Mouse (Mus musculus): ENCODE data around the gene Pi16. TPM values are rescaled to one million over a fixed set of nuclear protein-coding genes. Genes with fewer than 3 reads are reported as not detected.
"Not testable (repeated sequence)": the region's sequence is repeated elsewhere in the genome, so short reads cannot be mapped to it uniquely, and the experiment has no call there.

The Pi16 gene
- polyA plus RNA-seq (2015; fragmentation: Nextera tagmentation; extraction: Ambion mirVana) = 3.3 and 4.4 TPM in 2 replicates

DNA sequence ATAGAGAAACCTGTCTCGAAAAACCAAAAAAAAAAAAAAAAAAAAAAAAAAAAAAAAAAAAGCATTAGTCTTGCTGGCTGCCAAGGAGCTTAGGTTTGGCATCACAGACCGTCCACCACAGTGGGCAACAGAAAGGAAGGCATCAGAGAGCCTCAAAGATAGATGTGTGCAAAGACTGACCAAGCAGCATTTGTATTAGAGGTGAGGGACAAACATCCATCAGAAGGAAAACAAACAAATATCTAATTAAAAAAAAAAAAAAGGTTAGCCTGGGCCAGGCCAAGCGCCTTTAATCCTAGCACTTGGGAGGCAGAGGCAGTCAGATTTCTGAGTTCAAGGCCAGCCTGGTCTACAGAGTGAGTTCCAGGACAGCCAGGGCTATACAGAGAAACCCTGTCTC lies at the start of gene Pi16:
TSS of gene Pi16 (plus strand) at position 301 of the 400 bp plus-strand sequence.
- not testable (repeated sequence) for H3K4me3 ChIP-seq (ENCODE audit: low read depth, low read length); H3K9ac ChIP-seq (ENCODE audit: low read depth, low read length); H3K27me3 ChIP-seq (ENCODE audit: control insufficient read depth, insufficient read depth, low read depth, low read length); ATAC-seq; H3K4me1 ChIP-seq (ENCODE audit: control insufficient read depth, insufficient read depth, low read length); H3K36me3 ChIP-seq (ENCODE audit: control insufficient read depth, insufficient read depth, low read length); H3K9me3 ChIP-seq (replicated peaks; ENCODE audit: control insufficient read depth, low read length, poor library complexity, severe bottlenecking); H3K4me2 ChIP-seq (ENCODE audit: low read length); H3K27ac ChIP-seq (ENCODE audit: low read length)
- WGBS = 93% methylated on average over 3 of the region's 3 CpGs

DNA sequence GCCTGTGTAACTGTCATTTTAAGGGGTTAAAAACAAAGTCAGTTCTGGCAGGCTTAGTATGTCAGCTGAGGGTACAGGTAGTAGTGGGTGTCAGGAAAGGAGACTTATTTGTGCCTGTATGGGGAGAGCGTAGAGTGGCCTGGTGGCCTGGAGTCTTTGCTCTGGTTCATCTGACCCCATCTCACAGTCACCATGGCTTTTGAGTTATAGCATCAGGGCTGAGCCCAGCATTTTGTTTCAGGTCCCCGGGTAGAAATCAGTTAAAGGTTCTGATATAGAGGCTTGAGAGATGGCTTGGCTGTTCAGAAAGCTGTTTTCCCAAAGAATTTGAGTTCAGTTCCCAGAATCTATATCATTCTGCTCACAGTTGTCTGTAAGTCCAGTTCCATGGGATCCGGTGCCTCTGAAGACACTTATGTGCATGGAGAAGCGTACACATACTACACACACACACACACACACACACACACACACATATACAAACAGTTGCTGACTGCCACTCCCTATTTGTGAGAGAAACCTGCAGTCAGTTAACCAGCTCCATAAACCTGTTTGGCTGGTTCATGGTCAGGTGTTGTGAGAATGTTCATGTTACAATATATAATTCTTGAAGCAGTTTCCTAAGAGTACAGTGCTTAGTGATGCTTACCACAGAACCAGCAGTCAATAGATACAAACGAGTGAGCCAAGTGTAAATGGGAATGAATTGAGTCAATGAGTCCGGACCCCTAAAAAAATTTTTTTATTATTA lies 49.4 kb upstream of the Pi16 start:
- Histone ChIP-seq H3K36me3 (ENCODE audit: control insufficient read depth, insufficient read depth, low read length) (no peaks in the 10 kb centered on the region), H3K27ac (ENCODE audit: low read length) (peak overlapping the region; percentile 90)
- 58% methylated on average over 6 of the region's 6 CpGs for WGBS

DNA sequence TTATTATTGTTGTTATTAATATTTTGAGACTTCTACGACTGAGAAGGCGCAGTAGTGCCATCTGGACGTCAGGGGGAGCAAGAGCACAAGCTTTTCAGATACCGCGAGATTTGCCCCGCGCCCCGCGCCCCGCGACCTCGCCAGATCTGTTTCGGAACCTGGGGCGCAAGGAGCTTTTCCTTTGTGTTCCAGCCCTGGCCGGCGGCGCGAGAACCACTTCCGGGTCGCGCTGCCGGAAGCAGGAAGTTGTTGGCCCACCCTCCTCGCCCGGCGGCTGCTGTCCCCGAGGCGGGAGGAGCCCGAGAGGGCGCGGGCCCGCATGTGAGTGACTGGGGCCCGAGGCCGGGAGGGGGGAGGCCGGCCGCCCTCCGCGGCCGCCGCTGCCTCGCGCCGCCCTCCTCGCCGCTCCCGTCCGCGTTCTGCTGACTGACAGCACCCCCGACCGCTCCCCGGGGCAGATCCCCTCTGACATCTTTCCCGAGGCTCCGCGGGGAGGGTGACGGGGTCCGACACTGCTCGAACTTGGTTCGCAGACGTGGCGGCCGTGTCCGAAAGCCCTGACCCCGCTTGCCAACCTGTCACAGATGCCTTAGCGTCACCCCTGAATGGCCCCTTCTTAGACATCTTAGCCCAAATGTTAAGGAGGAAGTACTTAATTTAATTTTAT lies 48.7 kb upstream of the Pi16 start, which contains the start of gene BC004004:
TSS of gene BC004004 (plus strand) at position 107 of the 667 bp plus-strand sequence.
- H3K9ac ChIP-seq (ENCODE audit: low read depth, low read length) = peak within 1 kb of the TSS; percentile 97
- peak within 1 kb of the TSS; percentile 74 for H3K4me2 ChIP-seq (ENCODE audit: low read length)
- H3K4me1 ChIP-seq (ENCODE audit: control insufficient read depth, insufficient read depth, low read length) = peaks cover 21% of the 10 kb centered on the region
- no peaks in the 10 kb centered on the region for H3K27me3 ChIP-seq (ENCODE audit: control insufficient read depth, insufficient read depth, low read depth, low read length)
- no peaks in the 10 kb centered on the region for H3K36me3 ChIP-seq (ENCODE audit: control insufficient read depth, insufficient read depth, low read length)
- peak; percentile 93 for ATAC-seq
- H3K9me3 ChIP-seq (replicated peaks; ENCODE audit: control insufficient read depth, low read length, poor library complexity, severe bottlenecking) = no peaks in the 10 kb centered on the region
- H3K4me3 ChIP-seq (ENCODE audit: low read depth, low read length) = peak within 1 kb of the TSS; percentile 86
- 0% methylated on average over 44 of the region's 63 CpGs for WGBS
- peak within 1 kb of the TSS; percentile 90 for H3K27ac ChIP-seq (ENCODE audit: low read length)

More for the DNA sequence above, 49.4 kb upstream of the Pi16 start:
- H3K4me2 ChIP-seq (ENCODE audit: low read length) = peak overlapping the region; percentile 52
- peaks cover 23% of the 10 kb centered on the region for H3K4me1 ChIP-seq (ENCODE audit: control insufficient read depth, insufficient read depth, low read length)
- peak overlapping the region; percentile 86 for H3K4me3 ChIP-seq (ENCODE audit: low read depth, low read length)
- H3K27me3 ChIP-seq (ENCODE audit: control insufficient read depth, insufficient read depth, low read depth, low read length) = no peaks in the 10 kb centered on the region
- H3K9ac ChIP-seq (ENCODE audit: low read depth, low read length) = peak overlapping the region; percentile 97
- ATAC-seq = peak; percentile 53
- H3K9me3 ChIP-seq (replicated peaks; ENCODE audit: control insufficient read depth, low read length, poor library complexity, severe bottlenecking) = no peaks in the 10 kb centered on the region

DNA sequence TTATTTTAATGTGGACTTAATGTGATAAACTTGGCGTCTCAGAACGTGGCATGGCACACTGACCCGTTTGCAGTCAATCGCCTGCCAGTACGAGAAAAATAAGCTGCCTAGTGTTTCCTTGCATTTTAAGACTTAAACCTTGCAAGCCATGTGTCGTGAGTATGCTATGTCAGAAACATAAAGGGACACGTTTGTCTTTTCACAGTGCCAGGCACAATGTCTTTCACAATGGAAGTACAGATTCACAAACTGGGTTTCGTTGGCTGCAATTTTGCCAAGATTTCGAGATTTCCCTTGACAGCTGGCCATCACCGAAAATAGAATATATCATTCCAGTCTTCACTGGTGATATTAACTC lies 48.2 kb upstream of the Pi16 start:
- 18% methylated on average over 10 of the region's 10 CpGs for WGBS
- peak overlapping the region; percentile 90 for H3K27ac ChIP-seq (ENCODE audit: low read length)
- H3K9me3 ChIP-seq (replicated peaks; ENCODE audit: control insufficient read depth, low read length, poor library complexity, severe bottlenecking) = no peaks in the 10 kb centered on the region
- H3K4me2 ChIP-seq (ENCODE audit: low read length) = peak overlapping the region; percentile 74
- no peaks in the 10 kb centered on the region for H3K27me3 ChIP-seq (ENCODE audit: control insufficient read depth, insufficient read depth, low read depth, low read length)
- no peak for ATAC-seq
- peak overlapping the region; percentile 86 for H3K4me3 ChIP-seq (ENCODE audit: low read depth, low read length)
- peaks cover 19% of the 10 kb centered on the region for H3K4me1 ChIP-seq (ENCODE audit: control insufficient read depth, insufficient read depth, low read length)
- H3K9ac ChIP-seq (ENCODE audit: low read depth, low read length) = peak overlapping the region; percentile 97
- H3K36me3 ChIP-seq (ENCODE audit: control insufficient read depth, insufficient read depth, low read length) = no peaks in the 10 kb centered on the region

DNA sequence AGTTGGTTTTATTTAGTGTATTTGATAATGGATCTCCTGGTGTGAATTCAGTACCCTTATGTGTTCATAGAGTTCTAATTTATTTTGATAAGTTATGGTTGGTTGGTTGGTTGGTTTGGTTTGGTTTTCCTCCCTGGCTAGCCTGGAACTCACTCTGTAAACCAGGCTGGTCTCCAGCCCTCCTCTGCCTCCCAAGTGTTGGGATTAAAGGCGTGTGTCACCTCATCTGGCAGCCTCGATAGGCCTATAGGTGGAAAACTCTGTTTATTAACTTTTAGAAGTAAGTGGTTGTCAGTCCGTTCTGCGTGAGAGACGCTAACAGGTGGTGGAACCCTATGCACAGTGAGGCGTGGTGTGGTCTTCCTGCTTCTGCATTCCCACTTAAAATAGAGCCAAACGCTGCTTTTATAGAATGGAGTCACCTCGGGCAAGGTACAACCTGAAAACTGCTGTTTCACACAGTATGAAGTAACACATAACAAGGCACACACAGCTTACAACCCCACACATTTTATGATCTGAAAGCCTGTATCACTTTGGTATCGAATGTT lies 47.3 kb upstream of the Pi16 start:
- H3K9me3 ChIP-seq (replicated peaks; ENCODE audit: control insufficient read depth, low read length, poor library complexity, severe bottlenecking) = no peaks in the 10 kb centered on the region
- no peak for ATAC-seq
- no peak overlapping the region for H3K4me2 ChIP-seq (ENCODE audit: low read length)
- no peak overlapping the region for H3K4me3 ChIP-seq (ENCODE audit: low read depth, low read length)
- H3K36me3 ChIP-seq (ENCODE audit: control insufficient read depth, insufficient read depth, low read length) = no peaks in the 10 kb centered on the region
- H3K27ac ChIP-seq (ENCODE audit: low read length) = no peak overlapping the region
- no peaks in the 10 kb centered on the region for H3K27me3 ChIP-seq (ENCODE audit: control insufficient read depth, insufficient read depth, low read depth, low read length)
- peaks cover 15% of the 10 kb centered on the region for H3K4me1 ChIP-seq (ENCODE audit: control insufficient read depth, insufficient read depth, low read length)
- no peak overlapping the region for H3K9ac ChIP-seq (ENCODE audit: low read depth, low read length)
- 92% methylated on average over 9 of the region's 9 CpGs for WGBS

DNA sequence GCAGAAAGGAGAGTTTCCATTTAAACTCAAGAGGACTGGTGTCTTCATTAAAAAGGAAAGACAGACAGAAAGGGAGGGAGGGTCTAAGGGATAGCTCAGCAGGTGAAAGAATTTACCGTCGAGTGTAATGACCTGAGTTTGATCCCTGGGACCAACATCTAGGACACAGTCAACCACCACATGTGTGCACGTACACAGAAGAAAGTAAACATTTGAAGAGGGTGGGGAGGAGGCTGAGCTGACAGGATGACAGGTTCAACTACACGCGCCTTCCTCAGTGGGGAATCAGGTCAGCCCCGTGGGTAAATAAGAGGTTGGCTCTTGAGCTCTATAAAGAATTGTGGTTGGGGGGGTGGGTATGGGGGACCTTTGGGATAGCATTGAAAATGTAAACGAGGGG lies 44.3 kb upstream of the Pi16 start:
- 83% methylated on average over 7 of the region's 7 CpGs for WGBS
- Histone ChIP-seq H3K4me1 (ENCODE audit: control insufficient read depth, insufficient read depth, low read length) (peaks cover 12% of the 10 kb centered on the region), H3K27ac (ENCODE audit: low read length) (no peak overlapping the region), H3K9ac (ENCODE audit: low read depth, low read length) (no peak overlapping the region), H3K4me2 (ENCODE audit: low read length) (no peak overlapping the region), H3K4me3 (ENCODE audit: low read depth, low read length) (no peak overlapping the region), H3K36me3 (ENCODE audit: control insufficient read depth, insufficient read depth, low read length) (0 out of 2 replicates have a peak, but pooled peaks cover 2% of the 10 kb centered on the region), H3K27me3 (ENCODE audit: control insufficient read depth, insufficient read depth, low read depth, low read length) (no peaks in the 10 kb centered on the region), H3K9me3 (replicated peaks; ENCODE audit: control insufficient read depth, low read length, poor library complexity, severe bottlenecking) (no peaks in the 10 kb centered on the region)
- no peak for ATAC-seq

DNA sequence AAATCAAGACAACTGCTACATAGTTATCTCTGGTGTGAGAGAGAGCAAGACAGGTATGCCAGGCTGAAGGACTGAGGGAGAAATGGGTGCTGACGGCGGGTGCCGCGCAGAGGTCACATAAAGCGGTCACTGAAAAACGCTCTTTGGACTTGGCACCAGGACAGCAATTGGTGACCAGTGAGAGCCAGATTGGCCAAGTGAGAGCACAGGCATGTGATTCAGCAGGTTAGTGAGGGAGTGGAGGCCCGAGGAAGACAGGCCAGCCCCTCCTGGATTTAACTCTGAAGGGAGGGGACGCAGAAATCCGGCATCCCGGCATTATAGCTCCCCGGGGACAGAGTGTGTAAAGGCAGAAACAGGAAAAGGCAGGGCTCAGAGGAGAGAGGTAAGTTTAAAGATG lies 43.6 kb upstream of the Pi16 start:
- ATAC-seq = no peak
- Histone ChIP-seq H3K9ac (ENCODE audit: low read depth, low read length) (no peak overlapping the region), H3K27ac (ENCODE audit: low read length) (no peak overlapping the region), H3K27me3 (ENCODE audit: control insufficient read depth, insufficient read depth, low read depth, low read length) (no peaks in the 10 kb centered on the region), H3K4me2 (ENCODE audit: low read length) (no peak overlapping the region), H3K4me3 (ENCODE audit: low read depth, low read length) (no peak overlapping the region), H3K9me3 (replicated peaks; ENCODE audit: control insufficient read depth, low read length, poor library complexity, severe bottlenecking) (no peaks in the 10 kb centered on the region), H3K36me3 (ENCODE audit: control insufficient read depth, insufficient read depth, low read length) (0 out of 2 replicates have a peak, but pooled peaks cover 4% of the 10 kb centered on the region), H3K4me1 (ENCODE audit: control insufficient read depth, insufficient read depth, low read length) (peaks cover 9% of the 10 kb centered on the region)
- WGBS = 85% methylated on average over 11 of the region's 11 CpGs

DNA sequence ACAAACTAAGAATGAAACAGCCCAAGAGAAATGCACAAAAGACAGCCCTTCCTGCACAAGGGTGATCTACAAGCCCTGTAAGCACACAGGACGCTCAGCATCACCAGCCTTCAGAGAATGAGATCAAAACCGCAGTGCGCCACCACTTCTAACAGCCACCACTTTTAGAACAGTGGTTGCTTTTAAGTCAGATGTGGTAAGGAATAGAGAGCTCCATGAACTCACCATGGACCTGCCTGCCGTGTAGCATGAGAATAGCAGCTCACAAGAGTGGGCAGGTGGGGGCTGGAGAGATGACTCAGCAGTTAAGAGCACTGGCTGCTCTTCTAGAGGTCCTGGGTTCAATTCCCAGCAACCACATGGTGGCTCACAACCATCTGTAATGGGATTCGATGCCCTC lies 37.1 kb upstream of the Pi16 start:
- Histone ChIP-seq H3K9me3 (replicated peaks; ENCODE audit: control insufficient read depth, low read length, poor library complexity, severe bottlenecking) (no peaks in the 10 kb centered on the region), H3K27me3 (ENCODE audit: control insufficient read depth, insufficient read depth, low read depth, low read length) (no peaks in the 10 kb centered on the region), H3K4me3 (ENCODE audit: low read depth, low read length) (no peak overlapping the region), H3K9ac (ENCODE audit: low read depth, low read length) (no peak overlapping the region), H3K36me3 (ENCODE audit: control insufficient read depth, insufficient read depth, low read length) (peaks cover 10% of the 10 kb centered on the region), H3K27ac (ENCODE audit: low read length) (no peak overlapping the region), H3K4me1 (ENCODE audit: control insufficient read depth, insufficient read depth, low read length) (0 out of 2 replicates have a peak, but pooled peaks cover 2% of the 10 kb centered on the region), H3K4me2 (ENCODE audit: low read length) (no peak overlapping the region)
- ATAC-seq = no peak
- WGBS = 88% methylated on average over 5 of the region's 5 CpGs

DNA sequence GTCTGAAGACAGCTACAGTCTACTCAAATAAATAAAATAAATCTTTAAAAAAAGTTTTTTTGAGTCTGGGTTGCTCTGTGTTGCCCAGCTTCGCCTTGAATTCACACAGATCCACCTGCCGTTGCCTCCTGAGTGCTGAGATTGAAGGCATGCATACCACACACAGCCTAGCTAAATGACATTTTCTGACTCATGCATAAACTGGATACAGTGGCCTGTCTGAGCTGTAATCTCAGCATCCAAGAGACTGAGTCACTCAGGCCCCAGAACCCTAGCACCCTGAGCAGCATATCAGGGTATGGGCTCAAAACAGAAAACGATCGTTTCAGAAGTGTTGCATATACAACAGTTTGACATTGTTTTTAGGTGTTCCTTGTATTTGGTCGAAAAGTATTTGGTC lies 35.9 kb upstream of the Pi16 start:
- 86% methylated on average over 5 of the region's 5 CpGs for WGBS
- Histone ChIP-seq H3K4me3 (ENCODE audit: low read depth, low read length) (no peak overlapping the region), H3K4me2 (ENCODE audit: low read length) (no peak overlapping the region), H3K36me3 (ENCODE audit: control insufficient read depth, insufficient read depth, low read length) (peaks cover 11% of the 10 kb centered on the region), H3K27ac (ENCODE audit: low read length) (no peak overlapping the region), H3K9ac (ENCODE audit: low read depth, low read length) (no peak overlapping the region), H3K27me3 (ENCODE audit: control insufficient read depth, insufficient read depth, low read depth, low read length) (no peaks in the 10 kb centered on the region), H3K4me1 (ENCODE audit: control insufficient read depth, insufficient read depth, low read length) (0 out of 2 replicates have a peak, but pooled peaks cover 2% of the 10 kb centered on the region), H3K9me3 (replicated peaks; ENCODE audit: control insufficient read depth, low read length, poor library complexity, severe bottlenecking) (no peaks in the 10 kb centered on the region)
- no peak for ATAC-seq

Measured in midbrain, embryonic 16.5 days (tissue).